Mouse (Mus musculus) T-helper 2 cell (primary cell): ENCODE results near the gene Slc24a4.
"Not testable (repeated sequence)": the region's sequence is repeated elsewhere in the genome, so short reads cannot be mapped to it uniquely, and the experiment has no call there.

Source experiments
- in situ Hi-C: fragments of 300-600 bp; cut with MboI, MseI; formaldehyde crosslinking; loops from one replicate; pipeline ENCODE4 v1.15.1; 2025; ENCODE audit warnings: high pct_unique_total_duplicates

Slc24a4 gene

DNA sequence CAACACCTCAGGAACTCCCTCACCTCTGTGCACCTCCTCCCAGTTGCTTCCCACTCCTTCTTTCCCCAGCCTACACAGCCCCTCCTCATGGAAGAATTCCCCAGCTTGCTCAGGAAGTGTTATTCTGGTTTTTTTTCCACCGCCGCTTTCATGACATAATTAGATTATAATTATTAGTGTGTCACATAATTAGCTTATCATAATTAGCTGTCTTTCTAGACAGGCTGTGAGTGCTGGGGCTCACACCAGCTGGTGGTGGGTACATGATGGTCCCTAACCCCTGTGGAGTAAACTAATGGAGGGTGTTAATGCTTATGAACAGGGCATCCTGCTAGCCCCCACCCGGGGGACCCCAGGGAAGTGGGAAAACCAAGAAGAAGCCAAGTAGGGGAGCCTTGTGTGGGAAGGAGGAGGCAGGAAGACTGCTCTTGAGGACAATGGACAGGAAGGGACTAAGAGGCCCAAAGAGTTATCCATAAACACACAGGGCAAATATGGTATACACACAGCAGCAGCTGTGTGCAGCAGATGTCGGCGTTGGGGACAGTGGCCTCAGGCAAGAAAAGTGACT, 38.2 kb downstream of the Slc24a4 start:
- in situ Hi-C loops = no loop called here

DNA sequence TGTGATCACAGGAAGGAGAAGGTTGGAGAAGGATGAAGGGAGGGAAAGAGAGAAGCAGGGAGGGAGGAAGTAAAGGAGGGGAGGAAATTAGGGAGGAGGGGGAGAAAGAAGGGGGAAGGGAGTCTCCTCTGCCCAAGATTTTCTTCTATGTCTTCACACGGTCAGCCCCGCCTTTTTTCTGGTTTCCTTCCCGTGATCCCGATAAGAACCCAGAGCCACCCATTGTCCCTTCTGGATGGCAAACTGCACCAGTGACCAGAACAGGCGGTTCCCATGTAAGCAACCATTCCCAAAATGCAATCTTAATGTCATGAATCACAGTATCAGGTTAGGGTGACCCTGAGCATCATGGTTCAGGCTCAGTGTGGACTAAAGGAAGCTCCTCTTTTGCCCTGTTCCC, 38.8 kb downstream of the Slc24a4 start:
- in situ Hi-C loops = no loop called here

DNA sequence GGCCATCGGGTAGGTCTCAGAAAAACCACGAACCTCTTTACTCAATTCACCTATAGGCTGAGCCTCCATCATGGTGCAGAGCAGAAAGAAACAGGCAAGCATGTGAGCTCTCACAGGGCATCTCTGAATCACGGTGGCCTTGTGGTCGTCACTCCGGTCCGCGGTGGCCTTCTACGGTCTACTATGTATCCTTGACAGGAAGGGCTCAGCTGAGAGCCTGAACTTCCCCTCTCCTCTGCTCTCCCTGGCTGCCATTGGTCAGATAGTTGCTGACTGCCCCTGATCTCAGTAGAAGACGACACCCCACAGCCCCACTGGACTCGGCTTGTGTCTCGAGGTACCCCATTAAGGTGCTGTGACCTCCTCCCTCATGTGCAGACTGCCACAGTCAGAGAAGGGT, 44.2 kb downstream of the Slc24a4 start:
- in situ Hi-C loops = no loop called here

DNA sequence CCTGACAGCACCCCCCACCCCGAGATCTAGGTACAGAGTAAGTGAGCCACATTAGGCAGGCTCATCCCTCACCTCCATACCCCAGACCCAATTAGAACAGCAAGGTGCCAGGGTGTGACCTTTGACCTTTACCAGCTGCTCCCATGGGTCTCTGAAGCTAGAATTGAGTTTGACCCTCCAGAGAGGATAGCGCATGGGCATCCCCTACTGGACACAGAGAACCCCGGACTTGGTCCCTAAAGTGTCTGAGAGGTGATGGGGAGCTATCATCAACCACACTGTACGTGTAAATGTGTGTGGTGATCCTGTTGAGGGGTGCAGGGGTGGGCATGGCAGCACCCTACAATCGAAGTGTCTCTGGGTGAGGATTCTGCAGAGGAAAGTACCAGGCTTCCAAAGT, 44.8 kb downstream of the Slc24a4 start:
- in situ Hi-C loops = no loop called here

DNA sequence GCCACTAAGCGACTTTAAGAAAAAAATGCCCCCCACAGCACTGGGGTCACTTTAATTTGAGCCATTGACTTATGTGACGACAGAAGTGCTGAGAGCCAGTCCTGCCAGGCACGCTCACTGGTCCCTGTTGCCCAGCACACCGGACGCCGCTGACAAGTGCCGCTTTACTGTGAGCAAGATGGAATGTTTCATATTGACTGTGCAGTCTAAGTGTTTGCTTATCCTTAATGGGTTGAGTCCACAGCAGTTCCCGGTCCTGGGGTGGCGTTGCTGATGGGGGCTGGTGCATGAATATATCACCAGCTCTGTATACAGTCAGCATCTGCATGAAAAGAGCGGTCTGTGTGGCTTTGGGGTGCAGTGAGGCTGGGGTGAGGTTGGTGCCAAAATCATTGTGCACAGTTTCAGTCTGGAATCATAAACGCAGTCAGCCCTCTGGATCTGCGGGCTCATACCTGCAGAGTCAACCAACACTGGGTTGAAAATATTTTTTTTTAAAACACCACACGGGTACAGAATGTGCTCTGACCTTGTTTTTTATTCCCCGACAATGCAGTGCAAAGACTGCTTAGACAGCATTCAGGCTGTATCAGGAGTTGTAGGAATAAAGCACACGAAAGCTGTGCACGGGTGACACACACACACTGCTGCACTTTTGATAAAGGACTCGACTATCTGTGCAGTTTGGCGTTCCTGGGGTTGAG, 52.0 kb downstream of the Slc24a4 start:
- in situ Hi-C loops = no loop called here

DNA sequence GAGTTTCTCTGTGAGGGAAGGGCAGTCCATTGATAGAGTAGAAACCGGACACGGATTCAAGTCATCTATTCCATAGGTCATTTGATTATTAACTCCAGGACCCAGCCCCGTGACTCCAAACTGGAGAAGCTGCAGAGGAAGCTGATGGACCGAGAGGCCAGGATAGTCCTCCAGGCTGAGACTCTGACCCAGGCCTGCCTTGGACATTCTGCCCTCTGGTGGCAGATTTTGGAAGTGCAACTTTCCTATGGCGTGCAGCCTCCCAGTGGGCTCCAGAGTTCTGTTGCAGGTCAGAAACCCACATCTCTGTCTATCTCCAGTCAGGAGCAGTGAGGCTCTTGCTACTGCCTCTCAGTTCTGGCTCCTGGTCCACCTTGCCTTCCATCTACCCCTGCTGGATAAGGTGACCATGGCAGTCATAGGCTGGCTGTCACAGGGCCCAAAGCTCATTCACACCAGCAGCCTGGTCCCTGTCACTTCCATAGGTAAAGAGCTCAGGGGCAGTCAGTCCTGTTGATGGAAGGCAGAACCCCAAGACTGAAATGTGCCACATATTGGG, 53.3 kb downstream of the Slc24a4 start:
- in situ Hi-C loops = no loop called here

DNA sequence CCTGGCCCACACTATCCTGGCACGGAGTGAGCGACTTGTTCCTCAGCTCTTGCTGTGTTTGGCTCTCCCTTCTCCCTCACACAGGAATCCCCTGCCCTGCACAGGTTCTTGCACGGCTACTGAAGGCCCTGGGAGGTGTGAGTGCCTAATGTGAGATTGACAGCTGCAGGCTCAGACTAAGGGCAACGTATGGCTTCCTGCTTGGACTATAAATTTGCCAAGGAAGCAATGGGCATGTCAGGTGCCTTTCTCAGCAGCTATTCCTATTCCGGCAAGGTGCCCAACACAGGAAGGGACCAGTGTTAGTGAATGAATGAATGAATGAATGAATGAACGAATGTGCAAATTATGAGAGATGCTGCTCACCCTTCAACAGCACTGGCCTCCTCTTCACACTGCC, 54.1 kb downstream of the Slc24a4 start:
- in situ Hi-C loops = no loop called here

DNA sequence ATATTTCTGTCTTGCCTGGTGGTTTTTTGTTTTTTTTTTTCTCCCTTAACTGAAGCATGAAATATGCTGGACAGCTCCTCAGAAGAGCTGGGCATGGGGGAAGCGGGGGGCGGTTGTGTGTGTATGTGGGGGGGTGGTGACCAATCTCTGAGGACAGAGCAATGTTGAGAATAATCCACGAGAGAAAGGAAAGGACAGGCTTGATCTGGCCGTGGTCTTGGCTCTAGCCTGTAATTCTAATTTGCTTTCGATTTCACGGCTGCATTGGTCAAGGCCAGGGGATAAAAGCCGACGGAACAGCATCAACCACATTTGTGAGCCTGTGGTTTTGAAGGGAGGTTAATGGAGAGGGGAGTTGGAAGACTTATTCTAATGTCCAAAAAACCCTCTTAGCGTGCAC, 54.7 kb downstream of the Slc24a4 start:
- in situ Hi-C loops = no loop called here

DNA sequence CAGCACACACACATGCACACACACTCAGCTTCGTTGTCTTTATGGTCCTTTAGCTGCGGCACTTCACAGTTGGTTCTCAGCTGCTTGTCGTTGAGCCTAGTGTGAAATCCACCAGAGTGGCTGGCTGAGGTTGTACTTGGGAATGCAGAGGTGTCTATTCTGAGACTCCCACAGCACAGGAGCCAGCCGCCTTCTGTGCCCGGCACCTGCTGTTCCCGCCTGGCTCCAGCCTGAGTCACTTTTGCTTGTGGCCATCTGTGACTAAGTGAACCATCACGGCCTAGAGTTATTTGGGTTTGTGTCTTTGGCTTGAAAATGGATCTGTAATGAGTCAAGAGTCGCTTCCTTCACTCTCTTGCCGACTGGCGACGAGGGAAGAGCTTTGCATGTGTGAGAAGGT, 62.3 kb downstream of the Slc24a4 start:
- in situ Hi-C loops = no loop called here

DNA sequence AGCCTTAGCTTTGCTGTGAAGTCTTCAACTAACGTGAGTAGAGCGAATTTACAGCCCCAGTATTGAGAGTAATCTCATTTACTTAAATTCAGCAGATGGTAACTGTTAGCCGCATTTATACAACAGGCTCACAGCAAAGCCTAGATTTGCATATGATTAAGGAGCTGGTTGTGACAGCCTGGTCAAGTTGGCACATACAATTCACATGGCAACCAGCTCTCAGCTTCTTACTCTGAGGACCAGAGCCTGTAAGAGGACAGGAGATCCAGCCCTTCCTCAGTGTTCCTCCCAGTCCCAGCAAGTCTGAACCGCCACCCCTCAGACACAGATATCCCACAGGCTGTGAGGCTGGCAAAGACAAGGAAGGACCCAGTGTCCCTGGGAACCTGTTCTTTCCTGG, 73.0 kb downstream of the Slc24a4 start:
- in situ Hi-C loops = loop anchor here (10.0 kb wide), 1 partner anchor 63 kb away; no protein-coding TSS in a partner anchor

DNA sequence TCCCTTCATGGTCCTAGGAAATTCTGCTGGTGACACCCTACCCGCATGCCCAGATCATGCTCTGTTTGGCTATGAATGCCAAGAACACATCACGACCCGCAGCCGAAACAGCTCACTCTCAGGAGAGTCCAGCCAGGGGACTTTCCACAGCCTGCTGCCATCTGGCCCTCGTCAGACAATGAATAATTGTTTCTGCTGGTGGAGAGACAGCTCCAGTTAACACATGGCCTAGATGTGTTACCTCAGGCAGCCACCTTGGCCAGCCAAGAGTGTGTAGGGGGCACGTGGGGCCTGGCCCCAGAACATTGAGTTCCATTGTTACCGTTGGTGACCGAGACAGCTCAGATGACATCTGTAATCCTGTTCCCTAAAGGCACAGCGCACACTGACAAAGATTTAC, 74.4 kb downstream of the Slc24a4 start:
- in situ Hi-C loops = loop anchor here (10.0 kb wide), 1 partner anchor 62 kb away; no protein-coding TSS in a partner anchor

DNA sequence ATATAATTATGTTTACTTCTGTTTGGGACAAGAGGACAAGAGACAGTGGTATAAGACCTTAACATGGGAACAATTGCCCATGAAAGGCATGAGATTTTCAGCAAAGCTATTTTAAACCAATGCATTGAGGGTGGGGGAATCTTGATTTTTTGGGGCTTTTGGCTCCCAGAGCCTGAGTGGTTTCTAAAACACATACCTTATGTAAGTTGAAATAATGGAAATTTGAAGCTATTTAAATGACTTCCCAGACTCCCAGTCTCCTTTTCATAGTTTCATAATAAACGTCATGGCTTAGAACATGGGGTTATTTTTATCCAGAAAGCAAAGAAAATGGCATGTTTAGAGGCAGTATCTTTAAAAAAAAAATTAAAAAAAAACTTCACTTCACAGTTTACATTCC, 77.9 kb downstream of the Slc24a4 start:
- in situ Hi-C loops = loop anchor here (10.0 kb wide), 1 partner anchor 58 kb away; no protein-coding TSS in a partner anchor

DNA sequence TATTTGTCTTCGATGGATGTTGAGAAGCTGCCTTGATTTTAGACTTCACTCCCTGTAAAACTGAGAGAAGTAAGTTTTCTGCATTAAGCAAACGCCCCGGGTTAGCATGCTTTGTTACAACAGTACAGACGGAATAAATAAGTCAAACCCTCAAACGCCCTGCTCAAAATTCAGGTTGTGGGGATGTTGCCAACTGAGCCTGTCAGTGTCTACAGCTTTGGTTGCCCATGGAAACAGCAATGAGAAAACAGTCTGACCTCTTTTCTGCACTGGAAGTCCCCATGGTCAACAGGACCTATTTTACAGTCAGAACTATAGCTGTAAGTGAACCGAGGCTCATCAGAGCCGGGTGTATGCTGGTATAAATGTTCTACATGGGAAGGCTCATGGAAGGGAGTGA, 78.7 kb downstream of the Slc24a4 start:
- in situ Hi-C loops = loop anchor here (10.0 kb wide), 1 partner anchor 58 kb away; no protein-coding TSS in a partner anchor

DNA sequence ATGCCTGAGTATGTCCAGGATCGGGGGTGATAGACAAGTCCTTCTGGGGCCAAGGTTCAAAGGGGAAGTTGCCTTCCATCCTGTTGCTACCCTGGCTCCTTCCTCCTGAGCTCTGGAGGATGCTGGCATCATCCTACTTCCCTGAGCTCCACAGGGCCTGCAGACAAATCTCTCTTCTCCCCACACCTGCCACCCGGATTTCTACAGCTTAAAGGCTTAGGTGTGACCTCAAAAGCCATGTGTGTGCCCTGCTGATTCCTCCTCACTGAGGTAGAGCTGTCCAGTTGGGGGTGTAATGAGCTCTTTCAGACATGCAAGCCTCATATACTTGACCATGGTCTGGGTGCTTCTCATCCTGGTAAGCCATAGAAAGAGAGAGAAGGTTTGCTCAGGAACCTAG, 82.3 kb downstream of the Slc24a4 start:
- in situ Hi-C loops = no loop called here

DNA sequence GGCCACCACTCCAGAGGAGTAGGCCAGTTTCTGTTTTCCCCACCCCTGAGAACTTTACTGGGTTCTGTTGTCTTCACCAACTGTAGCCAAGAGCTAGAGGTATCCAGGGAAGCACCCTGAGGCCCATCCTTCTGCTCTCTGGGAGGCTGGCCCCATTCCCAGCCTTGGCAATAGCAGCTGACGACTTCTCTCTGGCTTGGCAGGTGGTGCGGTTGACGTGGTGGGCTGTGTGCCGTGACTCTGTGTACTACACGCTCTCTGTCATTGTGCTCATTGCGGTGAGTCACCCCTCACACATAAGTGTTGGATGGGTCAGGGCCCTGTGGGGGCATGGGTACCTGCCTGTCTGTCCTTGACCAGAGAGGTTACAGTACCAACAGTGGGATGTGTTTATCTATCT, 94.9 kb downstream of the Slc24a4 start:
- in situ Hi-C loops = no loop called here

DNA sequence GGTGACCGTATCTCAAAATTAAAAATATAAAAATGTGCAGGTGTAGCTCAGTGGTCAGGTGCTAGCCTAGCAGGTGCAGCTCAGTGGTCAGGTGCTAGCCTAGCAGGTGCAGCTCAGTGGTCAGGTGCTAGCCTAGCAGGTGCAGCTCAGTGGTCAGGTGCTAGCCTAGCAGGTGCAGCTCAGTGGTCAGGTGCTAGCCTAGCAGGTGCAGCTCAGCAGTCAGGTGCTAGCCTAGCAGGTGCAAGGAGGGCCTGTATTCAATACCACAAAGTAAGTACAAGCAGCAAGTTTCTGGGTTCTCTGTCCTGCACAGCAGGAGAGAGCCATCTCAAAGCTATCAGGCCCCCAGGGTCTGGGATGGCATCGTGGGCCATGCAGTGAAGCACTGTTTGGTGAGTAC, 95.6 kb downstream of the Slc24a4 start:
- in situ Hi-C loops = not testable (repeated sequence)

DNA sequence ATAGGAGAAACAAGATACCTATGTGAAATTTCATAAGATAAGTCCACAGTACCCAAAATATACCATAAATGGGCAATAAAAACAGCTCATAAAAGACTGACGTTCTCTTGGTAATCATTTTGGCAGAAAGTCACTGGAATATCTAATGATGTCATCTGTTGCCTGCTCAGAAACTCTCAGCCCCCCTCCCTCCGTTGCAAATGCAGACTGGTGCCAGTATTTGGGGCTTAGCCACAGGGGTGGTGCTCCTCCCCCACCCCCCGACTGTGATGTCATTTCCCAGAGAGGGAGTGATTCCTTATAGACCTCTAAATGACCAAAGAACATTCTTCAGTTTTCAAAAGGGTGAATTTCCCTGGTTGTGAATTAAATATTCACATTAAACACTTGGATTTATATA, 96.6 kb downstream of the Slc24a4 start:
- in situ Hi-C loops = no loop called here

DNA sequence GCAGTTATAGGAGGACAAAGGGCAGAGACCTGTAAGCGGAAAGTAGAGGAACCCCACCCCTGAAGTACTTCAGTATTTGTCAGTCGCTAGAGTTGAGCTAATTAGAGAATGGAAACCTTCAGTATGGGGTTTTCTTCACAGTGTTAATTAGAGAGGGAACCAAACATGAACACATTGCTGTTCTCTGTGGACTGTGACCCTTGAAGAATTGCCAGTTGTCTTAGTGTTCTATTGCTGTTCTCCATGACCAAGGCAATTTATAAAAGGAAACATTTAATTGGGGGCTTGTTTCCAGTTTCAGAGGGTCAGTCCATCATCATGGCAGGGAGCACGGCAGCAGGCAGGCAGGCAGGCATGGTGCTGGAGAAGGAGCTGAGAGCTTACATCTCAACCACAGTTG, 107.0 kb downstream of the Slc24a4 start:
- in situ Hi-C loops = no loop called here

DNA sequence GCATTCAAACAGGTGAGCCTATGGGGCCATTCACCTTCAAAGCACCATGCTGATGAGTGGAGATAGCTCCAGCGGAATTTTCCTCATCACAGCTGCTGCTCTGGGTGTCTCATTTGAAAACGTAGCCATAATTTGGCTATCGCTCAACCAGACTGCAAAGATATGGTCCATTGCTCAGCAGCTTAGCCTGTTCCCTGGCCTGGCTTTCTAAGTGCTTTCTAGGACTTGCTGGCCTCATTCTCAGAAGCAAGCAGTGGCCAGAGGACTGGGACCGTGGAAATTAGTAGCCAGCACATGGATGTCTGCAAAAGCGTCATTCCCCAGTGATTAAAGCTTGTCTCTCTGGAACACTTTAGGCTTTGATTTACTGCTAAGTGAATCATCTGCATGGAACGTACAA, 107.8 kb downstream of the Slc24a4 start:
- in situ Hi-C loops = no loop called here

DNA sequence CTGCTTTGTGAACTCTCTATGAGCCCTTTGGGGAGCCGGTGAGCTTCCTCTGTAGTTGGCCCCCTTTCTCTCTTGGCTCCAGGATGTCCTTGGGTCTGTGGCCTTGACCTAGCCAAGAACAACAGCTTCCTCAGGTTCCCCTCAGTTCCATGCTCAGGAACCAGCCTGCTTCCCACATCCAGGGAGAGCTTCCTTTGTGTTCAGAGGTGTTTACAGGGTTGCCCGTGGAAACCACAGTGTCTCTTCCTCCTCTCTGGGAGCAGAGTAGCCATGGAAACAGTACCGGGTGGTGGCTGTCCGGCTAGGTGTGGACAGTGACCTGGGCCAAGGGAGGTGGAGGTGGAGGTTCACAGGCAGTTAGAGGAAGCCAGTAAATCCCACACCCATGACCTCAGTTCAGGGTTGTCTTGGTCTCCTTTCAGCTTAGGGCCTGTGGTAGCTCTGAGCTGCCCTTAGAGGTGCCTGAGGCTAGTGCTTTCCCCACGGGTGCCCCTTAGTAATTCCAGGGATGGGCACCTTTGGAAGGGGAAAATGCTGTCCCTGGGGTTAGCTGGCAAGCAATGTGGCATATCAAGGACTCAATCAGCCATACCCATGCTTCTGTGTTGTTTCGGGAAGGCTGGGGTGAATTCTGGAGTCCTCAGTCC, 113.7 kb downstream of the Slc24a4 start:
- in situ Hi-C loops = no loop called here

DNA sequence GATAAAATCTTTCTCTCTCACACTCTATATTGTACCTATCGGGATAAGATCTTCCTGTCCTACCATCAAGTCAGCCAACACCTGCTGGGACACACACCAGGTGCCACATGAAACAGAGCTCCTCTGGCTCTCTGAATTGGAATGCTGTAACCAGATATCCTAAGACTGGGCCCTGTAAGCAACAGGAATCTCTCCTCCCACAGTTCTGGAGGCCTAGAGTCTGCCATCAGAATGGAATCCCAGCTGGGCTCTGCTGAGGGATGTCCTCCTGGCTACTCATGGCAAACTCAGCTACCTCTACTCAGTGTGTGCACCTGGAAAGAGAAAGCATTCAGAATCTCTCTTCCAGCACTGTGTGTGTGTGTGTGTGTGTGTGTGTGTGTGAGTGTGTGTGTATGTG, 115.4 kb downstream of the Slc24a4 start:
- in situ Hi-C loops = no loop called here

DNA sequence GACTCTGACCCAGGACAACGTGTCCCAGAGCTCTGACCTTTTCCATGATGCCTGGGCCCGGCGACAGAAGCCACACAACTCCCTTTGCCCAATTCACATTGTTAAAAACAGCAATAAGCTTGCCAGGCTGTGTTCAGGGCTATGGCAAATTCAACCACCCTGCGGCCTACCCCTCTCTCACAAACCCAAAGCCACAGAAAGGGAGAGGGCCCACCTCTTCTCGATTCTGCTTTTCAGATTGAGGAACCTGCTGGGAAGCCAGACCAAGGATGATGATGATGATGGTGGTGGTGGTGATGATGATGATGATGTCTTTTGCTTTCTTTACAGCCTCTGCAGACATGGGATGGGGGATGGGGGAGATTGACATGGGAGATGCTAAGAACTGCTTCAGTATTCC, 117.7 kb downstream of the Slc24a4 start:
- in situ Hi-C loops = no loop called here

DNA sequence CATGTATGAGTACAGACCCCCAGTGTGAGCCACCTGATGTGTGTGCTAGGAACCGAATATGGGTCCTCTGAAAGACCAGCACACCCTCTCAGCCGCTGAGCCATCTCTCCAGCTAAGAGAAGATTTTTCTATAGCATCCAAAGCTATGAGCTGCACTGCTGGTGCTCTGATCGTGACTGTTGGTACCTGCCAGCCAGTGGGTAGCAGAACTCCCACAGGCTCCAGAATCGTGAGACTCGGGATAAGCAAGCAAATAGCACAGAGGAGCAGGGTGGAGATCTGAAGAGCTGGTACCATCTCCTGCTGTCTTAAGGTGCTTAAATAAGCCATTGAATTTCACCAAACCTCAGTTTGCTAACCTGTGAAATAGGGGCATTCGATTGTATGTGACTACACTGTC, 119.6 kb downstream of the Slc24a4 start:
- in situ Hi-C loops = no loop called here
